Mouse (Mus musculus) layer of hippocampus, adult 11-12 months (tissue): ENCODE data around the gene Cebpg.

ENCODE experiments used
- DNase-seq: peaks from one replicate; pipeline ENCODE4 v3.0.0; 2022; ENCODE audit warnings: low spot score

Gene Cebpg

DNA sequence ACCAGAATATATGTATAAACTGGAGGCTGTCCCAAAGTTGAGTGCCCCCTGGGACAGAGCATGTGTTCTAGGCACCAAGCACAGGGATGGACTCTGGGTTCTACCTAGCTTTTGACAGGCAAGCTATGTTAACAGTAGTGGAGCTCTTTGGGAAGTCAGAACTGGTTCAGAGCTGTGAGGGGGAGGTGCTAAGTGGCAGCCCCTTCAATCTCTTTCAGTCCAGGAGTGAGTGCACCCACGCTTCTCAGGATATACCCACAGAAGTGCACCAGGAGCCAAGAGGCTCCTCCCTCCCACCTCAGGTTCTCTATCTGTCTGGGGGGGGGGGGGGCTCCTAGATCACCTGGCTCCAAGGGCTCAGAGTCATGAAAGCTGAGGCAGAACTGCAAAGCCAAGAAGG, 31.9 kb downstream of the Cebpg start:
- no peak for DNase-seq

DNA sequence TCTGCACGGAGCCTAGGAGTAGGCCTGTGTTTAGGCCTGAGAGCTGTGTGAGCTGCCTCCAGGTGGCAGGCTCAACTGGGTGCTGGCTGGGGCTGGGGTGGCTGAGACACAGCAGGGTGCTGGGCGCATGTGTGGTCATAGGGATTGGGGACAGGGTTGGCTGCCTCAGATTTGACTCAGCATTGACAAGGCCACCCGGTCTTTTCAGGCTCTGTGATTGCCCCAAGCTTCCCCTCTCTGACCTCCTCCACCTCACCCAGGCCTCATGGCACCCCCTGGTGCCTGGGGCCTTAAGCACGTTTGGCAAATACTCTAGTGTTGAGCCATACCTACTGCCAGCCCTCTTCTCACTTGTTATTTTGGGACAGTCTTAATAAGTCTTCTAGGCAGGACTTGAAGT, 33.1 kb downstream of the Cebpg start:
- no peak for DNase-seq

DNA sequence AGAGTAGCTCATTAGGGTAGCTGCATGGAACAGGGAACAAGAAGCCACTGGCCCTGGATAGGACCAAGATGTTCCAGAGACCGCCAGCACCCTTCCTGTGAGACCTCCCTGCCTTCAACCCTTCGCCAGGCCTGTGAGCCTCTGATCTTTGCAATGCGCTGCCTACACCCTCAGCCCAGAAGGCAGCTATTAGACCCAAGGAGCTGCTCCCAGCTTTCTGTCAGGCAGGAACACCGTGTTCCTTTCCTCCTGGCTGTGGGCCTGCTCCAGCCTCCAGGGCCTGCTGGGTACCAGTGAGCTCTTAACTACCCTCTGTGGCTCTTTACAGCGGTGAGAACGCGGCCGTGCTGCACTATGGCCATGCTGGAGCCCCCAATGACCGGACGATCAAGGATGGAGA, 35.0 kb downstream of the Cebpg start:
- no peak for DNase-seq

DNA sequence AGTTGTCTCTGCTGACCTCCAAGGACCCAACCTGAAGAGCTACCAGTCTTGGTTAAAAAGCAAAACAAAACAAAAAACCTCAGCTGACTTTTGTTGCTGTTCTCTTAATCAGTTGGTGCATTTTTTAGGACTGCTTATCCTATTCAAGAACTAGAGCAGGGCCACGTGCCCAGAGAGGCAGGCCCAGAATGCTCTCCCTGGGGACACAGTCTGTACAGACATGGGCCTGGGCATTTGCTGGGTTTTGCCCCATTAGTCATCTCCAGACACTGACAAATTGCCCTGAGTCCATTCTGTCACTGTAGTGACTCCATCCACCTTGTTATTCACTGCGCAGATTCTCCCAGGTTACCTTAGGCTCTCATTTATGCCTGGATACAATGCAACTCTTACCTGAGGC, 41.1 kb downstream of the Cebpg start:
- no peak for DNase-seq

DNA sequence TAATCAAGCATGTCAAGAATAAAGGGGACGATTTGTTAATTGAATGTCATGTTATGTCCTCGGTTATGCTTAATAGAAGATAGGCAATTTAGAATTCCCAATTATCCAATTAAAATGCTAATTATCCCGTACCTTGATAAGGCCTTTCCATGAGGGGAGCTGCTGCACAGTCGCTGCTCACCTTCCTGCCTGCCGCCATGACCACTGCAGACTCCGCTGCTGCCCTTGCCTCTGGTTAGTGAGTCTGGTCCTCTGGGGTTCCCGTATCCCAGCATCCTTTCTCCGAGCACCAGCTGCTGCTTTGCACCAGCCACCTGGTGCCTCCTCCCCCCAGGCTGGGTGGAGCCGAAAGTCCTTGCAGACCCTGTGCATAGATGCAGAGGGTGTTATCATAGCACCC, 43.1 kb downstream of the Cebpg start:
- no peak for DNase-seq

DNA sequence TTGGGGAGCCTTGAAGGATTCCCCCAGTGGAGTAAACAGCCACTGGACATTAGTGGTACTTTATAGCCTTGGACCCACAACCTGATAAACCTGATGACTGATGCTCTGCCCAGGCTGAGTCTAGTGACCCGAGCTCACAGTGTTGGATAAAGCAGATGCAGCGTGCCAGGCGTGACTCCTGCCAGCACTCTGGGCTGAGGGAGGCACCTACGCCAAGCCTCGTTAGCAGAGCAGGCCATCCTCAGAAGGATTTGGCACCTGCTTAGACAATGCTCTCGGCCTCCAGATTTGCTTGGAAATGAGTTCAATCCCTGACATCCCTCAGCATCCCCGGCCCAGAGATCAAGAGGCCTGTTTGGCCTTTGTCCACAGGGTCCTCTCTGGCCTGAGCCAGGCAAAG, 49.7 kb downstream of the Cebpg start:
- DNase-seq: no peak

DNA sequence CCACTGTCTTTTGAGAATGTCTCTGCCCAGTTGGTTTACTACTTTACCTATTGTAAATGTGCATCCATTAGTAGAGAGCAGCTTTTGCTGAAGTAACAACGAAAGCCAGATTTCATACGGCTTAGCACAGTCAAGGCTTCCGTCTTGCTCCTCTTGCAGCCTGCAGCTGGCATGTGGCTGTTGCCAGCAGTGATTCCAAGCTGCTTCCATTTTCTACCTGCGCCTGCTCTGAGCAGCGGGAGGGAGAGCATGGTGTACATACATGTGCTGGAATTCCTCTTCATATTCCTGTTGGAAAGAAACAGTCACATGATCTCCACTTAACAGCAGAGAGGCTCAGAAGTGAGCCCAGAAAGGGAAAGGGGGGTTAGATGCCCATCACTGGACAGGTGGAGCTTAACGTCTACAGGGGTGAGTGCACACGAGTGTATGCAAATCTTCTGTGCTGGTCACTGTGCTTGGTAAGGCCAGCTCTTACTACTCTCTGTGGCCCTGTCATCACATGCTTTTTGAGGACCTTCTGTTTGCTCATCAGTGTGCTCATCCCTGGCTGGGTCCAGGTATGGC, 53.1 kb downstream of the Cebpg start:
- no peak for DNase-seq

DNA sequence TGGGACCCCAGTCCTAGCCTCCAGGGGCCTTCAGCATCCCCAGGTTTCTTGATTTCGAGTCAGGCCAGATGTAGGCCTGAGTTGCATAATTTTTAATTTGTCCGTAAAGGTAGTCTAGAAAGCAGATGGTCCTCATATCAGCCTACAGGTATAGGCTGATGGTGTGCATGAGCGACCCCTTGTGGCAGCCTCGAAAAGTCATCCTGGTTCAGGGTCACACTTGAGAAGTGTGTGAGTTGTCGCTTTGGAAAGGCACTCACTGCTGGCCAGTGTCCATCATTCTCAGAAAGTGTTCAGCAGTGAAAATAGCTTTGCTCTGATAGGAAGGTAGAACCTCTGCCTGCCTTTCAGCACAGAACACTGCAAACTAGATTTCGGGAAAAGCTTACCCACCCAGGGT, 55.5 kb downstream of the Cebpg start:
- peak; percentile 52 for DNase-seq
